Mouse (Mus musculus) lung, adult 2 months (tissue): ENCODE measurements around the gene Pak4.

Source experiments
- CTCF ChIP-seq: fragments of 200-500 bp; IDR thresholded peaks from 2 replicates; pipeline ENCODE4 v1.5.1; 2011; ENCODE audit warnings: mild to moderate bottlenecking, low read length, control low read depth; ENCODE audit not compliant: insufficient read depth
- POLR2A ChIP-seq: fragments of 200-500 bp; IDR thresholded peaks from 2 replicates; pipeline ENCODE4 v1.6.1; 2011; ENCODE audit warnings: low read depth, mild to moderate bottlenecking, control low read depth, low read length, borderline replicate concordance; ENCODE audit errors: extremely low read depth

DNA sequence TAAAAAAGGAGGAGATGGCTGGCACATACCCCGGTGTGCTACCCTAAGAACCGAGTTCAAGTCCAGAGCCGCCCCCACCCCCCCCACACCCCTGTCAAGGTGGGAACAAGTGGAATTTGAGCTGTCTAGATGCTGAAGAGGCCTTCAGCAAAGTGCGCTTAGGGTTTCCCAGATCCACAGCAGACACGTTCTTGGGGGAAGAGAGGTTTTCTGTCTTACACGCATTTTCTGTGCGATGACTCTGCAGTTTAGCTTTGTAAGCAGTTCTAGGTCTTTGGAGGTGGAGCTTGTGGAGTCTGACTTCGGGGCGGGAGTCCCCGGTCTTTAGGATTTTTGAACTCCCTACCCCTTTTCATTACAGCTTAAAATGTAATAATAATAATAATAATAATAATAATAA lies 33.1 kb upstream of the Pak4 start, which contains the start of gene Acp7:
- TF ChIP-seq POLR2A (no peak), CTCF (no peak)
